Mouse (Mus musculus) forebrain, postnatal 0 days (tissue): ENCODE data around the gene Smug1. TPM values are rescaled to one million over a fixed set of nuclear protein-coding genes. Genes with fewer than 3 reads are reported as not detected.
A peak's percentile ranks its signal among the peaks of the same experiment; 100 is the strongest.

ENCODE experiments used
- ATAC-seq: fragments of 200-750 bp; cut with Nextera tagmentation; 2 replicates; pipeline ENCODE4 v1.8.0; 2017; ENCODE audit warnings: mild to moderate bottlenecking, moderate library complexity
- DNase-seq: peaks from one replicate; pipeline ENCODE4 v3.0.0-alpha.2; 2015
- H3K27ac ChIP-seq: fragments of 300-500 bp; sonication (generic); 2 replicates; pipeline ENCODE4 v1.5.1; 2014; ENCODE audit warnings: low read depth, mild to moderate bottlenecking, antibody characterized with exemption, low read length, moderate library complexity, mixed read lengths
- H3K27me3 ChIP-seq: fragments of 300-500 bp; sonication (generic); 2 replicates; pipeline ENCODE4 v1.6.1; 2014; ENCODE audit warnings: mild to moderate bottlenecking, low read length, mixed read lengths; ENCODE audit not compliant: insufficient read depth
- H3K36me3 ChIP-seq: fragments of 300-500 bp; sonication (generic); 2 replicates; pipeline ENCODE4 v1.6.1; 2014; ENCODE audit warnings: mild to moderate bottlenecking, moderate library complexity; ENCODE audit not compliant: insufficient read depth
- H3K4me1 ChIP-seq: fragments of 300-500 bp; sonication (generic); 2 replicates; pipeline ENCODE4 v1.6.1; 2014; ENCODE audit warnings: antibody characterized with exemption; ENCODE audit not compliant: insufficient read depth
- H3K4me2 ChIP-seq: fragments of 300-500 bp; sonication (generic); 2 replicates; pipeline ENCODE4 v1.6.1; 2014; ENCODE audit warnings: low read depth, mild to moderate bottlenecking, moderate library complexity
- H3K4me3 ChIP-seq: fragments of 300-500 bp; sonication (generic); 2 replicates; pipeline ENCODE4 v1.5.1; 2014; ENCODE audit warnings: low read depth, low read length, mixed read lengths
- H3K9ac ChIP-seq: fragments of 300-500 bp; sonication (generic); 2 replicates; pipeline ENCODE4 v1.6.1; 2014; ENCODE audit warnings: mild to moderate bottlenecking
- H3K9me3 ChIP-seq: fragments of 300-500 bp; sonication (generic); 2 replicates; pipeline ENCODE4 v1.6.1; 2016; ENCODE audit warnings: low read length
- CTCF ChIP-seq: sonication (generic); IDR thresholded peaks from 2 replicates; pipeline ENCODE4 v1.5.1; 2016; ENCODE audit warnings: antibody characterized with exemption, control low read depth, low read depth
- WGBS: fragments of 180-500 bp; shearing (Covaris S2); extraction: QIAGEN DNeasy Blood & Tissue Kit; methylation state at CpG from one replicate; pipeline ENCODE4 v1.1.7; 2014; 5-methylcytosine and 5-hydroxymethylcytosine counted together
- polyA plus RNA-seq: library from polyadenylated mRNA; unstranded; fragments of >200 nt; fragmentation: Nextera tagmentation; extraction: Ambion mirVana; gene quantifications from 2 replicates; pipeline ENCODE4 v1.2.1, GENCODE M21; 2015
- total RNA-seq: library from RNA; depleted of rRNA; stranded (reverse); fragments of >200 nt; gene quantifications from 2 replicates; pipeline ENCODE4 v1.2.3, GENCODE M21; 2014

Smug1 gene
- total and polyA plus RNA-seq, 2 experiments from 2014 or later: 18.5 to 34.0 TPM

DNA sequence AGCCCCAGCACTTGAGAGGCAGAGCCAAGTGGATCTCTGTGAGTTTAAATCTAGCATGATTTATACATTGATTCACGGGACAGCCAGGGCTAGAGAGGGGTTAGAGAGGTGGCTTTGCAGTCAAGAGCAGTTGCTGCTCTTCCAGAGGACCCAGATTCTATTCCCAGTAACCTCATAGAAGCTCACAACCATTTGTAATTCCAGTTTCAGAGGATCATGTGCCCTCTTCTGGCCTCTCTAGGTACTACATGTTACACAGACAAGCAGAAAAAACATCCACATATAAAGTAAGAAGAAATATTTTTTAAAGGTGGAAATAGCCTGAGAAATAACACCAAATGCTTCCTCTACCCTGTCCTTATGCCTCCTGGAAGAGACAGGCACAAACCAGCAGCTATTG, 36.2 kb downstream of the Smug1 start:
- no peak for ATAC-seq
- Histone ChIP-seq H3K9me3 (no peaks in the 10 kb centered on the region), H3K27ac (no peak overlapping the region), H3K4me3 (no peak overlapping the region), H3K4me2 (no peak overlapping the region), H3K36me3 (no peaks in the 10 kb centered on the region), H3K4me1 (peaks cover 12% of the 10 kb centered on the region), H3K9ac (no peak overlapping the region), H3K27me3 (no peaks in the 10 kb centered on the region)
- TF ChIP-seq CTCF: peak; percentile 55
- 46% methylated on average over 1 of the region's 1 CpGs for WGBS
- no peak for DNase-seq

GRCm38 (mm10) chr15:103129289-103129688, 37.6 kb downstream of the Smug1 start:
- DNase-seq (no peak), ATAC-seq (no peak)
- Histone ChIP-seq H3K36me3 (no peaks in the 10 kb centered on the region), H3K4me2 (no peak overlapping the region), H3K4me3 (no peak overlapping the region), H3K27ac (no peak overlapping the region), H3K4me1 (no peaks in the 10 kb centered on the region), H3K9ac (no peak overlapping the region), H3K27me3 (no peaks in the 10 kb centered on the region), H3K9me3 (no peaks in the 10 kb centered on the region)
- 41% methylated on average over 6 of the region's 6 CpGs for WGBS
- TF ChIP-seq CTCF: no peak

DNA sequence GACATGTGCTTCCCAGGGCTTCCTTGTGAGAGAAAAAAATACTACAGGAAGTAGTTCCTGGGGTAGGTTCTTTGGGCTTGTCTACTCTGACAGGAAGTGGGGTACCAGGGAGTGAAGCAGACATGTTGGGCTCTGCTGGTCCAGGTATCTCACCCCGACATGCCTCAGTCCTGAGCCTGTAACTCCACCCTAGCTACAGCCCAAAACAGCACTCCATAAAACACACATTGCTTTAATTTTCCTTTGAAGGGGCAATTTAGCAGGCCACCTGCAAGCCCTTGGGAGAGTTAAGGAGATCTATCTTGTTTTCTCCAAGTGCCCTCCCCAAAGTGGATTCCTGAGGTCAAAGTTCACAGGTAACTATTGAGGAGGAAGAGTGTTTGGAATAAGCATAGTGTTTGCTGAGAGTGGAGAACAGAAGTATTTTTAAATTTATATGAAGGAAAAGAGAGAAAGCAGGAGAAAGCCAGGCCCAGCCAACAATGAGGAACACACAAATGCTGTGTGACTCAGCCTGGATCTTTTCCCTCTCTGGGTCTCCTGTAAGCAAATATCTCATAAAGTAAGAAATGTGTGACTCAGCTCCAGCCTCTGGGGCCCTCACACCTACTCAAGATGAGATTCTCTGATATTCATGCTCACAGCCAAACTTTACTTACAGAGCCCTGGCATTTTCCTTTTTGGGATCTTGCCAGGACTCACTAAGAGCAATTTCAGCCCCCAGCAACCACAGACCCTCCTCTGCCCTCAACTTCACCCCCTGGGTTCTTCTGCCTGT, 38.6 kb downstream of the Smug1 start:
- no peaks in the 10 kb centered on the region for H3K9me3 ChIP-seq
- WGBS: 78% methylated on average over 1 of the region's 1 CpGs
- H3K9ac ChIP-seq: no peak overlapping the region
- no peaks in the 10 kb centered on the region for H3K4me1 ChIP-seq
- TF ChIP-seq CTCF: no peak
- H3K36me3 ChIP-seq: no peaks in the 10 kb centered on the region
- H3K27ac ChIP-seq: no peak overlapping the region
- no peak for ATAC-seq
- no peak overlapping the region for H3K4me2 ChIP-seq
- no peak overlapping the region for H3K4me3 ChIP-seq
- 0 out of 2 replicates have a peak, but pooled peaks cover 4% of the 10 kb centered on the region for H3K27me3 ChIP-seq
- no peak for DNase-seq

DNA sequence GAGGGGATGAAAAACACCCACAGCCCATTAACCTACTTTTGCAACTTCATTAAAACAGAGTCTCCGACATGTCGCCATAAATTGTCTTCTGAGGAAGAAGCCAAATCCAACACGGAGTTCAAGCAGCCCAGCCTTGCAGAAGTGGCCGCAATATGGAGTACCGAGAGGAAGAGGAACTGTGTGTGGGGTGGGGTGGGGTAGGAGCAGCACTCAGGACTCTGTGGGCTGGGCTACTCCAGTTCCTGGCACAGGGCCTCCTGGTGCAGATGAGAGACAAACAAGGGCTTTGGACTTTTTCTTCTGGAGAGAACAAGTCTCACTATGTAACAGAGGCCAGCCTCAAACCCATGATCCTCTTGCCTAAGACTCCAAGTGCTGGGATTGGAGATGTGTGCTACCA, 40.9 kb downstream of the Smug1 start:
- no peak for TF ChIP-seq CTCF
- no peak overlapping the region for H3K9ac ChIP-seq
- no peaks in the 10 kb centered on the region for H3K36me3 ChIP-seq
- no peaks in the 10 kb centered on the region for H3K9me3 ChIP-seq
- 0 out of 2 replicates have a peak, but pooled peaks cover 4% of the 10 kb centered on the region for H3K27me3 ChIP-seq
- H3K4me3 ChIP-seq: no peak overlapping the region
- H3K4me1 ChIP-seq: no peaks in the 10 kb centered on the region
- DNase-seq (no peak), ATAC-seq (no peak)
- H3K27ac ChIP-seq: no peak overlapping the region
- H3K4me2 ChIP-seq: no peak overlapping the region
- WGBS: 87% methylated on average over 5 of the region's 5 CpGs

- DNase-seq (no peak), ATAC-seq (no peak)
- peaks cover 4% of the 10 kb centered on the region; the same call in 1 of the 2 replicates for H3K27me3 ChIP-seq
- H3K27ac ChIP-seq: no peak overlapping the region
- H3K9me3 ChIP-seq: no peaks in the 10 kb centered on the region
- no peak overlapping the region for H3K4me3 ChIP-seq
- no peaks in the 10 kb centered on the region for H3K4me1 ChIP-seq
- TF ChIP-seq CTCF: no peak
- H3K36me3 ChIP-seq: no peaks in the 10 kb centered on the region
- 75% methylated on average over 1 of the region's 1 CpGs for WGBS
- no peak overlapping the region for H3K9ac ChIP-seq
- H3K4me2 ChIP-seq: no peak overlapping the region
These were observed 42.6 kb downstream of the Smug1 start for GRCm38 (mm10) chr15:103124254-103124653.

GRCm38 (mm10) chr15:103123343-103123742, 43.5 kb downstream of the Smug1 start:
- Histone ChIP-seq H3K4me3 (no peak overlapping the region), H3K36me3 (no peaks in the 10 kb centered on the region), H3K27me3 (peaks cover 4% of the 10 kb centered on the region; the same call in 1 of the 2 replicates), H3K4me2 (no peak overlapping the region), H3K9me3 (no peaks in the 10 kb centered on the region), H3K27ac (no peak overlapping the region), H3K4me1 (no peaks in the 10 kb centered on the region), H3K9ac (no peak overlapping the region)
- DNase-seq (no peak), ATAC-seq (no peak)
- TF ChIP-seq CTCF: no peak
- 74% methylated on average over 8 of the region's 8 CpGs for WGBS

- Histone ChIP-seq H3K36me3 (no peaks in the 10 kb centered on the region), H3K4me1 (no peaks in the 10 kb centered on the region), H3K27ac (no peak overlapping the region), H3K4me3 (no peak overlapping the region), H3K9ac (no peak overlapping the region), H3K9me3 (no peaks in the 10 kb centered on the region), H3K27me3 (peaks cover 7% of the 10 kb centered on the region; the same call in 1 of the 2 replicates), H3K4me2 (no peak overlapping the region)
- no peak for TF ChIP-seq CTCF
- DNase-seq (no peak), ATAC-seq (no peak)
- 33% methylated on average over 2 of the region's 2 CpGs for WGBS
These were observed 44.5 kb downstream of the Smug1 start for GRCm38 (mm10) chr15:103122372-103122771.
